Mouse (Mus musculus): ENCODE results near the gene Dnaja3.

Gene Dnaja3

GRCm38 (mm10) chr16:4639831-4640237 lies at the start of gene Dnaja3, which contains the start of gene Vasn:
Gene Dnaja3 (plus strand): TSS chr16:4639989.
Gene Vasn (plus strand): TSS chr16:4639941.
- peak; percentile 95 for DNase-seq (ENCODE audit: low read depth)

GRCm38 (mm10) chr16:4590236-4590635 lies 49.6 kb upstream of the Dnaja3 start:
- DNase-seq (ENCODE audit: low read depth), result peak; percentile 57

GRCm38 (mm10) chr16:4592909-4593875 lies 46.6 kb upstream of the Dnaja3 start:
- DNase-seq (ENCODE audit: low read depth), result peak; percentile 82

- DNase-seq (ENCODE audit: low read depth), result peak; percentile 91
These were observed 45.6 kb upstream of the Dnaja3 start, which contains the start of gene Glis2 for GRCm38 (mm10) chr16:4593971-4594813. Gene Glis2 (plus strand): TSS chr16:4594713.

- DNase-seq (ENCODE audit: low read depth), result peak; percentile 49
These were observed 44.8 kb upstream of the Dnaja3 start for GRCm38 (mm10) chr16:4594814-4595526.

GRCm38 (mm10) chr16:4595527-4595963 lies 44.2 kb upstream of the Dnaja3 start:
- DNase-seq (ENCODE audit: low read depth), result peak; percentile 76

GRCm38 (mm10) chr16:4596141-4596728 lies 43.6 kb upstream of the Dnaja3 start:
- peak; percentile 34 for DNase-seq (ENCODE audit: low read depth)

- DNase-seq (ENCODE audit: low read depth), result peak; percentile 52
These were observed 43.0 kb upstream of the Dnaja3 start for GRCm38 (mm10) chr16:4596836-4597235.

- DNase-seq (ENCODE audit: low read depth), result peak; percentile 70
These were observed 42.5 kb upstream of the Dnaja3 start for GRCm38 (mm10) chr16:4597296-4597695.

GRCm38 (mm10) chr16:4598041-4598440 lies 41.7 kb upstream of the Dnaja3 start:
- DNase-seq (ENCODE audit: low read depth), result no peak

- DNase-seq (ENCODE audit: low read depth), result no peak
These were observed 40.8 kb upstream of the Dnaja3 start for GRCm38 (mm10) chr16:4598891-4599543.

GRCm38 (mm10) chr16:4599616-4600015 lies 40.2 kb upstream of the Dnaja3 start:
- DNase-seq (ENCODE audit: low read depth), result no peak

GRCm38 (mm10) chr16:4600701-4601310 lies 39.0 kb upstream of the Dnaja3 start:
- DNase-seq (ENCODE audit: low read depth), result peak; percentile 50

- no peak for DNase-seq (ENCODE audit: low read depth)
These were observed 37.6 kb upstream of the Dnaja3 start for GRCm38 (mm10) chr16:4602189-4602588.

GRCm38 (mm10) chr16:4602766-4603452 lies 36.9 kb upstream of the Dnaja3 start:
- no peak for DNase-seq (ENCODE audit: low read depth)

GRCm38 (mm10) chr16:4603453-4603837 lies 36.3 kb upstream of the Dnaja3 start:
- no peak for DNase-seq (ENCODE audit: low read depth)

- DNase-seq (ENCODE audit: low read depth), result no peak
These were observed 35.4 kb upstream of the Dnaja3 start for GRCm38 (mm10) chr16:4604293-4604837.

GRCm38 (mm10) chr16:4605514-4606131 lies 34.2 kb upstream of the Dnaja3 start:
- DNase-seq (ENCODE audit: low read depth), result no peak

Measured in NIH3T3 (cell line).